Mouse (Mus musculus) limb, embryonic 14.5 days (tissue): ENCODE results near the gene Tollip. TPM values are rescaled to one million over a fixed set of nuclear protein-coding genes. Genes with fewer than 3 reads are reported as not detected.

Experiments used
- ATAC-seq: fragments of 200-750 bp; cut with Nextera tagmentation; 2 replicates; pipeline ENCODE4 v1.8.0; 2017; ENCODE audit warnings: low read depth, moderate number of reproducible peaks, moderate TSS enrichment; ENCODE audit not compliant: low FRiP score
- DNase-seq: peaks from one replicate; pipeline ENCODE4 v3.0.0-alpha.2; 2015; ENCODE audit warnings: low spot score
- H3K27ac ChIP-seq: fragments of 300-500 bp; sonication (generic); replicated peaks from 2 replicates; pipeline ENCODE4 v1.5.1; 2014; ENCODE audit warnings: low read depth, mild to moderate bottlenecking, low read length, moderate library complexity, mixed read lengths
- H3K27me3 ChIP-seq: fragments of 300-500 bp; sonication (generic); 2 replicates; pipeline ENCODE4 v1.6.1; 2014; ENCODE audit warnings: low read length, mixed read lengths; ENCODE audit not compliant: control insufficient read depth, insufficient read depth
- H3K36me3 ChIP-seq: fragments of 300-500 bp; sonication (generic); 2 replicates; pipeline ENCODE4 v1.6.1; 2014; ENCODE audit warnings: mild to moderate bottlenecking, low read length, moderate library complexity, mixed read lengths; ENCODE audit not compliant: control insufficient read depth, insufficient read depth
- H3K4me1 ChIP-seq: fragments of 300-500 bp; sonication (generic); 2 replicates; pipeline ENCODE4 v1.6.1; 2014; ENCODE audit warnings: antibody characterized with exemption, low read length, mixed read lengths; ENCODE audit not compliant: control insufficient read depth, insufficient read depth
- H3K4me2 ChIP-seq: fragments of 300-500 bp; sonication (generic); replicated peaks from 2 replicates; pipeline ENCODE4 v1.6.1; 2014; ENCODE audit warnings: low read depth, mild to moderate bottlenecking, low read length, moderate library complexity; ENCODE audit not compliant: severe bottlenecking
- H3K4me3 ChIP-seq: fragments of 300-500 bp; sonication (generic); replicated peaks from 2 replicates; pipeline ENCODE4 v1.5.1; 2014; ENCODE audit warnings: low read length
- H3K9ac ChIP-seq: fragments of 300-500 bp; sonication (generic); 2 replicates; pipeline ENCODE4 v1.6.1; 2014; ENCODE audit warnings: mild to moderate bottlenecking, low read depth, low read length, moderate library complexity; ENCODE audit not compliant: severe bottlenecking
- H3K9me3 ChIP-seq: fragments of 300-500 bp; sonication (generic); 2 replicates; pipeline ENCODE4 v1.6.1; 2016; ENCODE audit warnings: low read length; ENCODE audit not compliant: control insufficient read depth
- POLR2A ChIP-seq: fragments of 200-500 bp; IDR thresholded peaks from 2 replicates; pipeline ENCODE4 v1.8.0; 2012; ENCODE audit warnings: inconsistent platforms, mild to moderate bottlenecking, moderate library complexity, borderline replicate concordance; ENCODE audit not compliant: insufficient read depth, insufficient read length; ENCODE audit errors: extremely low read depth
- WGBS: fragments of 180-500 bp; shearing (Covaris S2); extraction: QIAGEN DNeasy Blood & Tissue Kit; methylation state at CpG from one replicate; pipeline ENCODE4 v1.1.7; 2014; 5-methylcytosine and 5-hydroxymethylcytosine counted together
- polyA plus RNA-seq, 2 experiments: library from polyadenylated mRNA; depleted of rRNA in 1 of 2; stranded (reverse) in 1 of 2; unstranded in 1 of 2; fragments of >200 nt; fragmentation: Nextera tagmentation in 1 of 2; extraction: Ambion mirVana in 1 of 2; gene quantifications; 2 replicates each; pipeline versions ENCODE4 v1.2.1 to v1.2.3; 2012 to 2014

Gene Tollip
- polyA plus RNA-seq, 2 experiments, result 41.3 to 46.0 TPM

GRCm38 (mm10) chr7:141838779-141839178 lies 79.5 kb downstream of the Tollip start, which contains the start of gene Muc5b:
Gene Muc5b, plus strand, starts transcription at chr7:141839070.
- TF ChIP-seq POLR2A, result no peak
- no peaks in the 10 kb centered on the region for H3K4me1 ChIP-seq
- H3K9me3 ChIP-seq, result no peaks in the 10 kb centered on the region
- no peak within 1 kb of the TSS for H3K27ac ChIP-seq
- H3K36me3 ChIP-seq, result no peaks in the 10 kb centered on the region
- no peak within 1 kb of the TSS for H3K4me2 ChIP-seq
- H3K4me3 ChIP-seq, result no peak within 1 kb of the TSS
- DNase-seq, result peak; percentile 11
- no peak within 1 kb of the TSS for H3K9ac ChIP-seq
- H3K27me3 ChIP-seq, result no peaks in the 10 kb centered on the region
- ATAC-seq, result no peak
- WGBS, result 70% methylated on average over 5 of the region's 5 CpGs

- WGBS, result 72% methylated on average over 8 of the region's 8 CpGs
- Histone ChIP-seq H3K27me3 (no peaks in the 10 kb centered on the region), H3K36me3 (no peaks in the 10 kb centered on the region), H3K4me3 (no peak overlapping the region), H3K9ac (no peak overlapping the region), H3K4me1 (no peaks in the 10 kb centered on the region), H3K27ac (no peak overlapping the region), H3K9me3 (no peaks in the 10 kb centered on the region), H3K4me2 (no peak overlapping the region)
- ATAC-seq, result no peak
- DNase-seq, result no peak
- no peak for TF ChIP-seq POLR2A
These were observed 81.9 kb downstream of the Tollip start for GRCm38 (mm10) chr7:141836423-141836822.

- DNase-seq (no peak), ATAC-seq (no peak)
- Histone ChIP-seq H3K4me2 (no peak overlapping the region), H3K36me3 (no peaks in the 10 kb centered on the region), H3K4me1 (no peaks in the 10 kb centered on the region), H3K9me3 (no peaks in the 10 kb centered on the region), H3K27me3 (no peaks in the 10 kb centered on the region), H3K4me3 (no peak overlapping the region), H3K27ac (no peak overlapping the region), H3K9ac (no peak overlapping the region)
- 84% methylated on average over 7 of the region's 7 CpGs for WGBS
- no peak for TF ChIP-seq POLR2A
These were observed 82.4 kb downstream of the Tollip start for GRCm38 (mm10) chr7:141835941-141836340.

Other genes with a start within 250 kb of the Tollip start
- 2.6 and 2.7 TPM in 2 replicates for gene Muc2, start 228.2 kb downstream of the Tollip start, polyA plus RNA-seq (2012; rRNA removed)
- 0.43 and 1.3 TPM in 2 replicates for gene Muc2, start 228.2 kb downstream of the Tollip start, polyA plus RNA-seq (2014; fragmentation: Nextera tagmentation; extraction: Ambion mirVana)
- 0.01 TPM in 2 replicates for gene Muc5ac, start 129.5 kb downstream of the Tollip start, polyA plus RNA-seq (2012; rRNA removed)
- 0.06 TPM in 1 of 2 replicates, not detected in the other for gene Muc5ac, start 129.5 kb downstream of the Tollip start, polyA plus RNA-seq (2014; fragmentation: Nextera tagmentation; extraction: Ambion mirVana)
- 0.01 and 0.03 TPM in 2 replicates for gene Muc5b, start 79.4 kb downstream of the Tollip start, polyA plus RNA-seq (2012; rRNA removed)
- gene Muc5b, start 79.4 kb downstream of the Tollip start, polyA plus RNA-seq (2014; fragmentation: Nextera tagmentation; extraction: Ambion mirVana), result 0.03 TPM in 1 of 2 replicates, not detected in the other
- 0.47 and 0.78 TPM in 2 replicates for gene Brsk2, start 31.2 kb upstream of the Tollip start, polyA plus RNA-seq (2012; rRNA removed)
- gene Brsk2, start 31.2 kb upstream of the Tollip start, polyA plus RNA-seq (2014; fragmentation: Nextera tagmentation; extraction: Ambion mirVana), result 0.66 and 0.68 TPM in 2 replicates
- 55.2 and 56.2 TPM in 2 replicates for gene Mob2, start 142.6 kb upstream of the Tollip start, polyA plus RNA-seq (2012; rRNA removed)
- gene Mob2, start 142.6 kb upstream of the Tollip start, polyA plus RNA-seq (2014; fragmentation: Nextera tagmentation; extraction: Ambion mirVana), result 73.6 and 76.9 TPM in 2 replicates
- 4.1 and 5.4 TPM in 2 replicates for gene Dusp8, start 177.3 kb upstream of the Tollip start, polyA plus RNA-seq (2012; rRNA removed)
- 3.5 TPM in 2 replicates for gene Dusp8, start 177.3 kb upstream of the Tollip start, polyA plus RNA-seq (2014; fragmentation: Nextera tagmentation; extraction: Ambion mirVana)
- gene Gm45618, start 202.2 kb upstream of the Tollip start, polyA plus RNA-seq (2012; rRNA removed), result not detected in 2 replicates
- gene Gm45618, start 202.2 kb upstream of the Tollip start, polyA plus RNA-seq (2014; fragmentation: Nextera tagmentation; extraction: Ambion mirVana), result not detected in 2 replicates
- not detected in 2 replicates for gene Gm39115, start 217.5 kb upstream of the Tollip start, polyA plus RNA-seq (2012; rRNA removed)
- gene Gm39115, start 217.5 kb upstream of the Tollip start, polyA plus RNA-seq (2014; fragmentation: Nextera tagmentation; extraction: Ambion mirVana), result not detected in 2 replicates
- gene Gm45337, start 226.1 kb upstream of the Tollip start, polyA plus RNA-seq (2012; rRNA removed), result not detected in 2 replicates
- not detected in 2 replicates for gene Gm45337, start 226.1 kb upstream of the Tollip start, polyA plus RNA-seq (2014; fragmentation: Nextera tagmentation; extraction: Ambion mirVana)
- not detected in 2 replicates for gene Gm29735, start 238.6 kb upstream of the Tollip start, polyA plus RNA-seq (2012; rRNA removed)
- not detected in 2 replicates for gene Gm29735, start 238.6 kb upstream of the Tollip start, polyA plus RNA-seq (2014; fragmentation: Nextera tagmentation; extraction: Ambion mirVana)
- not detected in 2 replicates for gene Gm4553, start 247.2 kb upstream of the Tollip start, polyA plus RNA-seq (2012; rRNA removed)
- not detected in 2 replicates for gene Gm4553, start 247.2 kb upstream of the Tollip start, polyA plus RNA-seq (2014; fragmentation: Nextera tagmentation; extraction: Ambion mirVana)